Mouse (Mus musculus) midbrain, embryonic 11.5 days (tissue): ENCODE measurements at regions not wholly inside any gene's neighbourhood (a gene's known extent, or its start where the extent isn't known, plus 50 kb on each side); places are given as distances from the start of the nearest gene placed in this dataset.

Source experiments
- ATAC-seq: fragments of 200-750 bp; cut with Nextera tagmentation; 2 replicates; pipeline ENCODE4 v1.8.0; 2017; ENCODE audit warnings: moderate TSS enrichment, moderate library complexity; ENCODE audit not compliant: low FRiP score
- DNase-seq: peaks from one replicate; pipeline ENCODE4 v3.0.0; 2015; ENCODE audit warnings: low spot score; ENCODE audit errors: missing footprints
- H3K27ac ChIP-seq: fragments of 300-500 bp; sonication (generic); 2 replicates; pipeline ENCODE4 v1.5.1; 2014; ENCODE audit warnings: low read depth, low read length
- H3K27me3 ChIP-seq: fragments of 300-500 bp; sonication (generic); 2 replicates; pipeline ENCODE4 v1.6.1; 2014; ENCODE audit warnings: mild to moderate bottlenecking, low read length, moderate library complexity, mixed read lengths; ENCODE audit not compliant: control insufficient read depth, insufficient read depth
- H3K36me3 ChIP-seq: fragments of 300-500 bp; sonication (generic); 2 replicates; pipeline ENCODE4 v1.6.1; 2014; ENCODE audit warnings: mild to moderate bottlenecking, low read length, moderate library complexity, mixed read lengths; ENCODE audit not compliant: control insufficient read depth, insufficient read depth
- H3K4me1 ChIP-seq: fragments of 300-500 bp; sonication (generic); 2 replicates; pipeline ENCODE4 v1.6.1; 2014; ENCODE audit warnings: low read length; ENCODE audit not compliant: control insufficient read depth, insufficient read depth
- H3K4me2 ChIP-seq: fragments of 300-500 bp; sonication (generic); 2 replicates; pipeline ENCODE4 v1.6.1; 2014; ENCODE audit warnings: mild to moderate bottlenecking, moderate library complexity
- H3K4me3 ChIP-seq: fragments of 300-500 bp; sonication (generic); 2 replicates; pipeline ENCODE4 v1.5.1; 2014; ENCODE audit warnings: low read depth, low read length
- H3K9ac ChIP-seq: fragments of 300-500 bp; sonication (generic); 2 replicates; pipeline ENCODE4 v1.6.1; 2014; ENCODE audit warnings: low read length
- H3K9me3 ChIP-seq: fragments of 300-500 bp; sonication (generic); 2 replicates; pipeline ENCODE4 v1.6.1; 2016; ENCODE audit warnings: low read length; ENCODE audit not compliant: control insufficient read depth
- WGBS: fragments of 180-500 bp; shearing (Covaris S2); extraction: QIAGEN DNeasy Blood & Tissue Kit; methylation state at CpG from one replicate; pipeline ENCODE4 v1.1.7; 2014; 5-methylcytosine and 5-hydroxymethylcytosine counted together

DNA sequence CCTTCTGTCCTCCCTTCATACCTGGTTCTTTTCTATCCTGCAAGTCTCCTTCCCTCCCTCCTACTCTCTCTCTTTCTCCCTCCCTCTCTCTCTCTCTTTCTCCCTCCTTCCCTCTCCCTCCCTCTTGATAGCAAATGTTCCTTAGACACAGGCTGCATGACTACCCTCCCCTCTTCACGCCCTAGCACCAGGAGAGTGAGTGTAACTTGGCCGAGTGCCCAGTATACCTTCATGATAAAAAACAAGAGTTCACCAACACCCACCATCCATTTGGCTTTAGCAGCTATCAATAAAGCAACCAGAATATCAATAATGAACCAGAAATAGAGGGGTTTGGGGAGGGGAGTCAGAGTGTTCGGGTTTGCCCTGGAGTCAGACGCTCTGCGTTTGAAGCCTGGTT, 90.4 kb downstream of the Tmx1 start:
- Histone ChIP-seq H3K9ac (no peak overlapping the region), H3K4me2 (no peak overlapping the region), H3K36me3 (no peaks in the 10 kb centered on the region), H3K4me1 (no peaks in the 10 kb centered on the region; the same call in 1 of the 2 replicates), H3K9me3 (no peaks in the 10 kb centered on the region), H3K27ac (no peak overlapping the region), H3K27me3 (no peaks in the 10 kb centered on the region), H3K4me3 (no peak overlapping the region)
- DNase-seq (no peak), ATAC-seq (no peak)
- WGBS = 66% methylated on average over 5 of the region's 5 CpGs

GRCm38 (mm10) chr12:70544326-70544725, 91.4 kb downstream of the Tmx1 start:
- H3K27ac ChIP-seq = no peak overlapping the region
- no peak for DNase-seq
- no peaks in the 10 kb centered on the region for H3K36me3 ChIP-seq
- no peaks in the 10 kb centered on the region; the same call in 1 of the 2 replicates for H3K4me1 ChIP-seq
- H3K9ac ChIP-seq = no peak overlapping the region
- WGBS = 26% methylated on average over 12 of the region's 12 CpGs
- no peak overlapping the region for H3K4me2 ChIP-seq
- no peak for ATAC-seq
- H3K27me3 ChIP-seq = no peaks in the 10 kb centered on the region
- H3K4me3 ChIP-seq = no peak overlapping the region
- no peaks in the 10 kb centered on the region for H3K9me3 ChIP-seq

GRCm38 (mm10) chr12:70544850-70545510, 92.1 kb downstream of the Tmx1 start:
- H3K4me1 ChIP-seq = no peaks in the 10 kb centered on the region; the same call in 1 of the 2 replicates
- H3K27ac ChIP-seq = no peak overlapping the region
- H3K36me3 ChIP-seq = no peaks in the 10 kb centered on the region
- H3K9ac ChIP-seq = no peak overlapping the region
- no peaks in the 10 kb centered on the region for H3K27me3 ChIP-seq
- H3K9me3 ChIP-seq = no peaks in the 10 kb centered on the region
- 64% methylated on average over 7 of the region's 7 CpGs for WGBS
- no peak for ATAC-seq
- DNase-seq = no peak
- H3K4me2 ChIP-seq = no peak overlapping the region
- H3K4me3 ChIP-seq = no peak overlapping the region

DNA sequence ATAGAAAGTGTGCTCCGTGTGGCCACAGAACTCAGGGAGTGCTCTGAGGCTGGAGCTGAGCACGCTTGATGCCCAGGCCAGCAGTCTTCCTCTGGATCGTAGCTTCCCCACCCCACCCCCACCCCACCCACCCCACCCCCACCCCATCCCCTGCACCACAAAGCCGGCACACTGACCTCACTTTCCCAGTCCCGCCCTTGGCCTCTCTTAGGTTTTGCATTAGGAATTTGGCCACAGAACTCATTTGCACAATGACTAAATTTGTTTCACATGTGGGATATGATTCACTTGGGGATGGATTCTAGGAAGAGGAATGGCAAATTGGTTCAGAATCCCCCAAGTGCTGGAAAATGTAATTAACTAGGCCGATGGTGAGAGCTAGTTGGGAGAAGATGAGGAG, 94.3 kb downstream of the Tmx1 start:
- no peak for ATAC-seq
- DNase-seq = no peak
- no peaks in the 10 kb centered on the region; the same call in 1 of the 2 replicates for H3K4me1 ChIP-seq
- H3K4me3 ChIP-seq = no peak overlapping the region
- H3K27me3 ChIP-seq = no peaks in the 10 kb centered on the region
- H3K9me3 ChIP-seq = no peaks in the 10 kb centered on the region
- H3K4me2 ChIP-seq = no peak overlapping the region
- no peaks in the 10 kb centered on the region for H3K36me3 ChIP-seq
- H3K9ac ChIP-seq = no peak overlapping the region
- 60% methylated on average over 6 of the region's 6 CpGs for WGBS
- H3K27ac ChIP-seq = no peak overlapping the region

GRCm38 (mm10) chr12:70549296-70549695, 96.4 kb downstream of the Tmx1 start:
- H3K27ac ChIP-seq = no peak overlapping the region
- H3K9me3 ChIP-seq = no peaks in the 10 kb centered on the region
- H3K4me3 ChIP-seq = no peak overlapping the region
- H3K9ac ChIP-seq = no peak overlapping the region
- H3K36me3 ChIP-seq = no peaks in the 10 kb centered on the region
- WGBS = 72% methylated on average over 9 of the region's 9 CpGs
- no peaks in the 10 kb centered on the region; the same call in 1 of the 2 replicates for H3K4me1 ChIP-seq
- no peaks in the 10 kb centered on the region for H3K27me3 ChIP-seq
- no peak for DNase-seq
- H3K4me2 ChIP-seq = no peak overlapping the region
- ATAC-seq = no peak

GRCm38 (mm10) chr12:70553866-70554265, 101.0 kb downstream of the Tmx1 start:
- H3K36me3 ChIP-seq = no peaks in the 10 kb centered on the region
- ATAC-seq (no peak), DNase-seq (no peak)
- no peak overlapping the region for H3K27ac ChIP-seq
- 23% methylated on average over 6 of the region's 6 CpGs for WGBS
- H3K27me3 ChIP-seq = no peaks in the 10 kb centered on the region
- peaks cover 4% of the 10 kb centered on the region; the same call in 1 of the 2 replicates for H3K4me1 ChIP-seq
- H3K9ac ChIP-seq = no peak overlapping the region
- no peak overlapping the region for H3K4me2 ChIP-seq
- H3K9me3 ChIP-seq = no peaks in the 10 kb centered on the region
- H3K4me3 ChIP-seq = no peak overlapping the region

DNA sequence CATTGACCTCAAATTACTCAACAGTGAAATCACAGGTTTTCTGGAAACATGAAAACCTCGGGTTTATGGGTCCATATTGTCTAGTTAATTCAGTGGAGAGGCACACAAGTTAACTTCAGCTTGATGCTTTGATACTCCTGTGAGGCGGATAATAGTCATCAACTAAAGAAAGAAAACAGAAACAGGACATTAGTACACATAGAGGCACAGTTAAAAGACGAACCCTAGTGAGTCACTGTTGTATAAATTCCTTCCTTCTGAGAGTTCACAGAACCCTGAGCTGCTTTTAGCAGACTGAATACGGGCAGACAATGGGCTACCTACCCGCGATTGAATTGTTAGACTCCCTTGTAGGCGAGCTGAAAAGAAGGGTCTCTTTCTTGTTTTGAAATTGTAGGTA, 101.7 kb downstream of the Tmx1 start:
- ATAC-seq (no peak), DNase-seq (no peak)
- WGBS = 34% methylated on average over 7 of the region's 7 CpGs
- Histone ChIP-seq H3K27me3 (no peaks in the 10 kb centered on the region), H3K4me3 (no peak overlapping the region), H3K36me3 (no peaks in the 10 kb centered on the region), H3K27ac (no peak overlapping the region), H3K9ac (no peak overlapping the region), H3K9me3 (no peaks in the 10 kb centered on the region), H3K4me1 (peaks cover 4% of the 10 kb centered on the region; the same call in 1 of the 2 replicates), H3K4me2 (no peak overlapping the region)

GRCm38 (mm10) chr12:70555723-70556122, 102.8 kb downstream of the Tmx1 start:
- DNase-seq = no peak
- Histone ChIP-seq H3K4me1 (peaks cover 4% of the 10 kb centered on the region; the same call in 1 of the 2 replicates), H3K27me3 (no peaks in the 10 kb centered on the region), H3K36me3 (no peaks in the 10 kb centered on the region), H3K9ac (no peak overlapping the region), H3K4me3 (no peak overlapping the region), H3K4me2 (no peak overlapping the region), H3K9me3 (no peaks in the 10 kb centered on the region), H3K27ac (no peak overlapping the region)
- ATAC-seq = no peak
- WGBS = 74% methylated on average over 3 of the region's 3 CpGs

DNA sequence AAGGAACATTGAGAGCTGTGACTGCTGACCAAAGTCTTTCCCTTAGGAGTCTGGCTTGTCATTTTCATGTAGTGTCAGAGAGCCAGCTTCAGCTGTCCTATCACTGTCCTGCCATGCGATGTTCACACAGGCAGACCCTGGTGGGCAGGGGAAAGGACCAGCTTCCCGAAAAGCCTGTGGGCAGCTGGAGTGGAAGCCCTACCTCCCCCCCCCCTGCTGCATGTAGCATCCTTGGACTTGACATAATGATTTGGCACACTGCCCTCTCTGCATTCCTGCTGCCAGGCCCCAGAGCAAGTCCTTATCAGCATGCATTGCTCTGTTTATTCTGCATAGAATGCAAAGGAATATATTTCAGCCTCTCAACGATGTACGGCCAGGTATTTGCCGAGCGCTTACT, 103.9 kb downstream of the Tmx1 start:
- no peak for ATAC-seq
- H3K36me3 ChIP-seq = no peaks in the 10 kb centered on the region
- no peak overlapping the region for H3K4me2 ChIP-seq
- H3K4me1 ChIP-seq = peaks cover 4% of the 10 kb centered on the region; the same call in 1 of the 2 replicates
- no peak overlapping the region for H3K27ac ChIP-seq
- H3K4me3 ChIP-seq = no peak overlapping the region
- no peaks in the 10 kb centered on the region for H3K9me3 ChIP-seq
- WGBS = 93% methylated on average over 6 of the region's 6 CpGs
- no peak overlapping the region for H3K9ac ChIP-seq
- no peak for DNase-seq
- H3K27me3 ChIP-seq = no peaks in the 10 kb centered on the region
